Mouse (Mus musculus): Measurements from ENCODE around the gene Gm13277. TPM values are rescaled to one million over a fixed set of nuclear protein-coding genes. Genes with fewer than 3 reads are reported as not detected.
"Not testable (repeated sequence)": the region's sequence is repeated elsewhere in the genome, so short reads cannot be mapped to it uniquely, and the experiment has no call there.

Gene Gm13277
- total RNA-seq, 2 experiments from 2014 or later: not detected

GRCm38 (mm10) chr4:88785409-88785808, 3.0 kb upstream of the Gm13277 start, which contains the start of gene Gm13276:
TSS of gene Gm13276 (plus strand) at chr4:88785709.
- not testable (repeated sequence) for DNase-seq

GRCm38 (mm10) chr4:88791250-88791649, 2.8 kb downstream of the Gm13277 start, which contains the start of gene Gm13278:
TSS of gene Gm13278 (plus strand) at chr4:88791550.
- not testable (repeated sequence) for DNase-seq

GRCm38 (mm10) chr4:88793936-88794675, 5.7 kb downstream of the Gm13277 start, which contains the start of gene Gm13275:
TSS of gene Gm13275 (plus strand) at chr4:88794487.
- peak; percentile 52 for DNase-seq

GRCm38 (mm10) chr4:88797097-88797496, 8.7 kb downstream of the Gm13277 start, which contains the start of gene Gm13279:
TSS of gene Gm13279 (plus strand) at chr4:88797397.
- DNase-seq: not testable (repeated sequence)

GRCm38 (mm10) chr4:88799365-88799764, 10.9 kb downstream of the Gm13277 start, which contains the start of gene Gm13285:
TSS of gene Gm13285 (plus strand) at chr4:88799665.
- not testable (repeated sequence) for DNase-seq

- not testable (repeated sequence) for DNase-seq
These were observed 14.5 kb downstream of the Gm13277 start, which contains the start of gene Gm13287 for GRCm38 (mm10) chr4:88802954-88803353. TSS of gene Gm13287 (plus strand) at chr4:88803254.

- DNase-seq: not testable (repeated sequence)
These were observed 16.8 kb downstream of the Gm13277 start, which contains the start of gene Gm13288 for GRCm38 (mm10) chr4:88805231-88805630. TSS of gene Gm13288 (plus strand) at chr4:88805531.

- DNase-seq: peak; percentile 30
These were observed 17.3 kb downstream of the Gm13277 start for GRCm38 (mm10) chr4:88805761-88806160.

- DNase-seq: no peak
These were observed 27.5 kb downstream of the Gm13277 start, which contains the start of gene Ifna7 for GRCm38 (mm10) chr4:88815928-88816327. TSS of gene Ifna7 (plus strand) at chr4:88816228.

- no peak for DNase-seq
These were observed 31.2 kb downstream of the Gm13277 start, which contains the start of gene Ifna11 for GRCm38 (mm10) chr4:88819659-88820058. TSS of gene Ifna11 (plus strand) at chr4:88819959.

- DNase-seq: no peak
These were observed 34.6 kb downstream of the Gm13277 start for GRCm38 (mm10) chr4:88822995-88823394.

GRCm38 (mm10) chr4:88827116-88827515, 38.7 kb downstream of the Gm13277 start, which contains the start of gene Ifna6:
TSS of gene Ifna6 (plus strand) at chr4:88827416.
- DNase-seq: not testable (repeated sequence)

GRCm38 (mm10) chr4:88830523-88830922, 42.1 kb downstream of the Gm13277 start:
- peak; percentile 13 for DNase-seq

GRCm38 (mm10) chr4:88835225-88835624, 46.8 kb downstream of the Gm13277 start, which contains the start of gene Ifna5:
TSS of gene Ifna5 (plus strand) at chr4:88835525.
- DNase-seq: not testable (repeated sequence)

Other genes starting within 250 kb of the Gm13277 start
- gene Ifna15, start 230.4 kb upstream of the Gm13277 start, total RNA-seq (2021): not detected
- not detected for gene Ifna14, start 216.8 kb upstream of the Gm13277 start, total RNA-seq (2021)
- not detected for gene Ifna9, start 196.2 kb upstream of the Gm13277 start, total RNA-seq (2021)
- not detected for gene Ifna12, start 185.3 kb upstream of the Gm13277 start, total RNA-seq (2021)
- not detected for gene C87499, start 154.2 kb upstream of the Gm13277 start, total RNA-seq (2021)
- gene Ifna13, start 144.2 kb upstream of the Gm13277 start, total RNA-seq (2021): not detected
- gene Ifna16, start 111.7 kb upstream of the Gm13277 start, total RNA-seq (2021): not detected
- not detected for gene Ifna2, start 104.7 kb upstream of the Gm13277 start, total RNA-seq (2021)
- gene Ifnab, start 97.3 kb upstream of the Gm13277 start, total RNA-seq (2021): not detected
- gene Gm26566, start 66.8 kb upstream of the Gm13277 start, total RNA-seq (2021): under 1 TPM; 0.31 to 0.34 TPM
- 10 to 100 TPM; 57.1 to 66.3 TPM for gene Klhl9, start 66.2 kb upstream of the Gm13277 start, total RNA-seq (2021)
- not detected for gene Gm13271, start 33.8 kb upstream of the Gm13277 start, total RNA-seq (2021)
- gene Gm13283, start 28.5 kb upstream of the Gm13277 start, total RNA-seq (2021): not detected
- not detected for gene Gm13290, start 14.8 kb upstream of the Gm13277 start, total RNA-seq (2021)
- gene Gm13289, start 11.7 kb upstream of the Gm13277 start, total RNA-seq (2021): not detected
- not detected for gene Gm13272, start 8.8 kb upstream of the Gm13277 start, total RNA-seq (2021)
- not detected for gene Ifnz, start 6.5 kb upstream of the Gm13277 start, total RNA-seq (2021)
- not detected for gene Gm13276, start 2.9 kb upstream of the Gm13277 start, total RNA-seq (2021)
- gene Gm13278, start 2.9 kb downstream of the Gm13277 start, total RNA-seq (2021): not detected
- not detected for gene Gm13275, start 5.9 kb downstream of the Gm13277 start, total RNA-seq (2021)
- gene Gm13279, start 8.8 kb downstream of the Gm13277 start, total RNA-seq (2021): not detected
- gene Gm13285, start 11.0 kb downstream of the Gm13277 start, total RNA-seq (2021): under 1 TPM in 1 of 2 experiments, not detected in 1; 0.21 TPM
- not detected for gene Gm13287, start 14.6 kb downstream of the Gm13277 start, total RNA-seq (2021)
- gene Gm13288, start 16.9 kb downstream of the Gm13277 start, total RNA-seq (2021): not detected
- gene Ifna7, start 27.6 kb downstream of the Gm13277 start, total RNA-seq (2021): not detected
- not detected for gene Ifna11, start 31.3 kb downstream of the Gm13277 start, total RNA-seq (2021)
- not detected for gene Ifna6, start 38.8 kb downstream of the Gm13277 start, total RNA-seq (2021)
- gene Ifna5, start 46.9 kb downstream of the Gm13277 start, total RNA-seq (2021): not detected
- gene Ifna4, start 53.2 kb downstream of the Gm13277 start, total RNA-seq (2021): not detected
- gene Ifna1, start 61.5 kb downstream of the Gm13277 start, total RNA-seq (2021): not detected
- not detected for gene Ifne, start 91.6 kb downstream of the Gm13277 start, total RNA-seq (2021)